ENCODE assay signal across 21 mouse cellular contexts in genomic region chr14:33131044-33131758, GRCm38 (mm10).
"Had no signal": no experiment of that assay in that cellular context is flagged by ENCODE, and none has a peak within 500 bp of the region (broad histone marks: within the 10 kb centered on the region; RNA-seq: fewer than 3 reads in every experiment).

No protein-coding gene starts in this region.

- DNase-seq: kidney, adult 8-10 months; kidney, postnatal 10 days; kidney, postnatal 36 days; layer of hippocampus, postnatal 36 days; liver, embryonic 13.5 days; lung, adult 2 months; lung, postnatal 14 days; lung, postnatal 4 days; right cerebral cortex, adult 18-20 months; right cerebral cortex, postnatal 14 days; right cerebral cortex, postnatal 4 days; thymus, adult 2 months; thymus, postnatal 14 days had no signal

- H3K36me3 ChIP-seq: kidney, embryonic 15.5 days; liver, embryonic 13.5 days; midbrain, embryonic 15.5 days; neural tube, embryonic 12.5 days; neural tube, embryonic 15.5 days had no signal

- H3K27me3 ChIP-seq: kidney, embryonic 15.5 days; liver, embryonic 13.5 days; neural tube, embryonic 12.5 days had no signal

- H3K27ac ChIP-seq: kidney, embryonic 15.5 days; left cerebral cortex, adult 2 months; liver, embryonic 13.5 days; midbrain, embryonic 15.5 days; neural tube, embryonic 12.5 days; neural tube, embryonic 15.5 days; stomach, postnatal 0 days had no signal

- ATAC-seq: midbrain, embryonic 15.5 days had no signal

- H3K4me1 ChIP-seq: kidney, embryonic 15.5 days; liver, embryonic 13.5 days; midbrain, embryonic 15.5 days; neural tube, embryonic 12.5 days; neural tube, embryonic 15.5 days had no signal

- H3K4me3 ChIP-seq: kidney, embryonic 15.5 days; left cerebral cortex, adult 2 months; liver, embryonic 13.5 days; midbrain, embryonic 15.5 days; myocyte; neural tube, embryonic 12.5 days; neural tube, embryonic 15.5 days had no signal

- H3K4me2 ChIP-seq: kidney, embryonic 15.5 days; liver, embryonic 13.5 days; midbrain, embryonic 11.5 days; midbrain, embryonic 15.5 days; neural tube, embryonic 12.5 days; neural tube, embryonic 15.5 days had no signal

- H3K9me3 ChIP-seq: kidney, embryonic 15.5 days; liver, embryonic 13.5 days; midbrain, embryonic 15.5 days; neural tube, embryonic 12.5 days; neural tube, embryonic 15.5 days had no signal

- H3K9ac ChIP-seq: kidney, embryonic 15.5 days; liver, embryonic 13.5 days; midbrain, embryonic 15.5 days; neural tube, embryonic 12.5 days; neural tube, embryonic 15.5 days had no signal
